Mouse (Mus musculus) small intestine, adult 2 months (tissue): ENCODE results near the gene Zbtb33. TPM values are rescaled to one million over a fixed set of nuclear protein-coding genes. Genes with fewer than 3 reads are reported as not detected.

ENCODE experiments used
- H3K27ac ChIP-seq: fragments of 200-500 bp; 2 replicates; pipeline ENCODE4 v1.5.1; 2012; ENCODE audit warnings: low read depth, low read length, control low read depth, inconsistent platforms; ENCODE audit not compliant: insufficient read depth
- H3K27me3 ChIP-seq: fragments of 200-500 bp; 2 replicates; pipeline ENCODE4 v1.6.1; 2012; ENCODE audit warnings: mild to moderate bottlenecking, moderate library complexity, low read length, inconsistent platforms; ENCODE audit not compliant: control insufficient read depth, insufficient read depth
- H3K36me3 ChIP-seq: fragments of 200-500 bp; 2 replicates; pipeline ENCODE4 v1.6.1; 2012; ENCODE audit warnings: mild to moderate bottlenecking, low read length, control low read depth, inconsistent platforms; ENCODE audit not compliant: control insufficient read depth, insufficient read depth
- H3K4me1 ChIP-seq: fragments of 200-500 bp; 2 replicates; pipeline ENCODE4 v1.6.1; 2012; ENCODE audit warnings: low read length, inconsistent platforms, mixed read lengths; ENCODE audit not compliant: control insufficient read depth, insufficient read depth, insufficient read length
- H3K4me3 ChIP-seq: fragments of 200-500 bp; 2 replicates; pipeline ENCODE4 v1.5.1; 2012; ENCODE audit warnings: low read depth, mild to moderate bottlenecking, control low read depth, inconsistent platforms, low read length, moderate library complexity
- CTCF ChIP-seq: fragments of 200-500 bp; IDR thresholded peaks from 2 replicates; pipeline ENCODE4 v1.5.1; 2012; ENCODE audit warnings: low read depth, mild to moderate bottlenecking, control low read depth, inconsistent platforms, low read length, moderate library complexity, mixed read lengths; ENCODE audit not compliant: insufficient replicate concordance, insufficient read length; ENCODE audit errors: extremely low read depth
- POLR2A ChIP-seq: fragments of 200-500 bp; IDR thresholded peaks from 2 replicates; pipeline ENCODE4 v1.6.1; 2012; ENCODE audit warnings: low read depth, mild to moderate bottlenecking, control low read depth, inconsistent platforms, low read length, moderate library complexity
- WGBS: fragments of 180-500 bp; shearing (Covaris S2); methylation state at CpG from one replicate; pipeline ENCODE4 v1.1.7; 2018; 5-methylcytosine and 5-hydroxymethylcytosine counted together
- polyA plus RNA-seq: library from polyadenylated mRNA; depleted of rRNA; stranded (reverse); fragments of >200 nt; gene quantifications from 2 replicates; pipeline ENCODE4 v1.2.3, GENCODE M21; 2012; rRNA removed

The Zbtb33 gene
- polyA plus RNA-seq, 1 experiment = 1.4 TPM

- WGBS = 86% methylated on average over 1 of the region's 1 CpGs
- Histone ChIP-seq H3K4me1 (no peaks in the 10 kb centered on the region), H3K4me3 (no peak overlapping the region), H3K27ac (no peak overlapping the region), H3K27me3 (no peaks in the 10 kb centered on the region), H3K36me3 (no peaks in the 10 kb centered on the region)
- TF ChIP-seq POLR2A = no peak
- TF ChIP-seq CTCF = no peak
Observed at GRCm38 (mm10) chrX:38229888-38230287, 40.3 kb downstream of the Zbtb33 start.

- TF ChIP-seq CTCF (no peak), POLR2A (no peak)
- WGBS = 33% methylated on average over 2 of the region's 2 CpGs
- Histone ChIP-seq H3K36me3 (no peaks in the 10 kb centered on the region), H3K27ac (no peak overlapping the region), H3K4me3 (no peak overlapping the region), H3K27me3 (no peaks in the 10 kb centered on the region), H3K4me1 (no peaks in the 10 kb centered on the region)
Observed at GRCm38 (mm10) chrX:38237731-38238130, 48.1 kb downstream of the Zbtb33 start.

Other genes starting within 250 kb of the Zbtb33 start
- not detected in 2 replicates for gene Btg1-ps1, start 171.0 kb upstream of the Zbtb33 start, polyA plus RNA-seq
- gene Btg1-ps2, start 146.7 kb upstream of the Zbtb33 start, polyA plus RNA-seq = not detected in 2 replicates
- not detected in 2 replicates for gene Rhox10, start 123.3 kb upstream of the Zbtb33 start, polyA plus RNA-seq
- gene Rhox11, start 104.7 kb upstream of the Zbtb33 start, polyA plus RNA-seq = not detected in 2 replicates
- gene Rhox12, start 78.9 kb upstream of the Zbtb33 start, polyA plus RNA-seq = not detected in 2 replicates
- not detected in 2 replicates for gene Rhox13, start 68.6 kb upstream of the Zbtb33 start, polyA plus RNA-seq
- gene Tmem255a, start 62.6 kb downstream of the Zbtb33 start, polyA plus RNA-seq = 0.13 and 0.47 TPM in 2 replicates
- not detected in 2 replicates for gene Atp1b4, start 126.4 kb downstream of the Zbtb33 start, polyA plus RNA-seq